21 mouse cellular contexts compared by ENCODE assay signal in the genomic region with DNA sequence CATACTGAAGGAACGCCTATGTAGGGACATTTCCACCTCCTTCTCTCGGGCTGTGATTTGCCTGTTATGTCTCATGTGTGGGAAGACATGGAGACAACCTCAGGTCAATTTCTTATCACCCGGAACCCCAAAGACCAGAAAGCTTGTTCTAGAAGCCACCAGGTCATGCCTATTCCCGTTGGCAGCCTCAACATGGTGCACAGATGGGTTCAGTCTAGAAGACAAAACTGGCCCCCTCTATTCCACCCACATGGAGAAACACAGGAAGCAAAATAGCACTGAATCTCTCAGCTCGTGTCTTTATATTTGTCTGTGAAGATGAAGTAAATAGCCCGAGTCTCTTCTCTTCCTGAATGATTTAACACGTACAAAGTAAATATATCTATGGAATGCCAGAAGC.
DNase-seq lines count a peak whose midpoint lies in the region; ATAC-seq lines count a peak whose summit lies in the region.
"Had no signal": no experiment of that assay in that cellular context is flagged by ENCODE, and none has a peak within 500 bp of the region (broad histone marks: within the 10 kb centered on the region; RNA-seq: fewer than 3 reads in every experiment).

No protein-coding gene starts in this region.

- no peaks in the 10 kb centered on the region for H3K9me3 ChIP-seq in midbrain, embryonic 11.5 days (ENCODE audit: control insufficient read depth, low read length)
- H3K9me3 ChIP-seq in midbrain, embryonic 10.5 days (replicated peaks), result no peaks in the 10 kb centered on the region
- H3K9me3 ChIP-seq in kidney, embryonic 14.5 days (ENCODE audit: control insufficient read depth, low read length), result no peaks in the 10 kb centered on the region
- H3K9me3 ChIP-seq: embryonic facial prominence, embryonic 13.5 days; forebrain, embryonic 12.5 days; hindbrain, embryonic 12.5 days had no signal

- DNase-seq in frontal cortex, adult 2 months (ENCODE audit: extremely low spot score in 1 of 2, low spot score in 1 of 2), result peak; percentile 37 to 65
- no peak for DNase-seq in frontal cortex, postnatal 10 days (ENCODE audit: low spot score in 2 of 2)
- peak; percentile 14 for DNase-seq in midbrain, embryonic 11.5 days (ENCODE audit: low spot score, missing footprints)
- no peak for DNase-seq in midbrain, embryonic 10.5 days (ENCODE audit: low spot score)
- peak; percentile 35 to 49 for DNase-seq in left cerebral cortex, postnatal 14 days (ENCODE audit: low spot score in 2 of 2)
- peak; percentile 56 for DNase-seq in right cerebral cortex, postnatal 25 days
- DNase-seq: adrenal gland, postnatal 14 days; cerebellum, adult 18-20 months; cerebellum, adult 9-11 months; cerebellum, postnatal 36 days; gastrocnemius, postnatal 36 days; heart, adult 11 months; heart, postnatal 10 days; heart, postnatal 4 days had no signal

- H3K27me3 ChIP-seq in midbrain, embryonic 11.5 days (ENCODE audit: control insufficient read depth, insufficient read depth, low read length), result no peaks in the 10 kb centered on the region
- H3K27me3 ChIP-seq in midbrain, embryonic 10.5 days (ENCODE audit: low read depth, poor library complexity, severe bottlenecking), result no peaks in the 10 kb centered on the region
- H3K27me3 ChIP-seq in kidney, embryonic 14.5 days (ENCODE audit: control insufficient read depth, insufficient read depth, low read length), result no peaks in the 10 kb centered on the region
- H3K27me3 ChIP-seq: embryonic facial prominence, embryonic 13.5 days; forebrain, embryonic 12.5 days; hindbrain, embryonic 12.5 days had no signal

- no peak overlapping the region for H3K27ac ChIP-seq in midbrain, embryonic 11.5 days (ENCODE audit: low read depth, low read length)
- H3K27ac ChIP-seq in midbrain, embryonic 10.5 days (replicated peaks), result no peak overlapping the region
- H3K27ac ChIP-seq in kidney, embryonic 14.5 days (ENCODE audit: low read depth, low read length), result no peak overlapping the region
- H3K27ac ChIP-seq: embryonic facial prominence, embryonic 13.5 days; forebrain, embryonic 12.5 days; hindbrain, embryonic 12.5 days had no signal

- intact Hi-C loops in left cerebral cortex, postnatal 14 days (cut with DNase I), result no loop called here

- no peak overlapping the region for H3K4me3 ChIP-seq in midbrain, embryonic 11.5 days (ENCODE audit: low read depth, low read length)
- H3K4me3 ChIP-seq in midbrain, embryonic 10.5 days, result no peak overlapping the region
- H3K4me3 ChIP-seq in kidney, embryonic 14.5 days (ENCODE audit: low read length), result no peak overlapping the region
- H3K4me3 ChIP-seq: embryonic facial prominence, embryonic 13.5 days; forebrain, embryonic 12.5 days; hindbrain, embryonic 12.5 days had no signal

- H3K4me2 ChIP-seq in midbrain, embryonic 11.5 days, result no peak overlapping the region
- H3K4me2 ChIP-seq in kidney, embryonic 14.5 days (replicated peaks; ENCODE audit: low read depth, low read length), result no peak overlapping the region
- H3K4me2 ChIP-seq: embryonic facial prominence, embryonic 13.5 days; forebrain, embryonic 12.5 days; hindbrain, embryonic 12.5 days had no signal

- no peak overlapping the region for H3K9ac ChIP-seq in midbrain, embryonic 11.5 days (ENCODE audit: low read length)
- no peak overlapping the region for H3K9ac ChIP-seq in kidney, embryonic 14.5 days (ENCODE audit: low read depth, low read length)
- H3K9ac ChIP-seq: embryonic facial prominence, embryonic 13.5 days; forebrain, embryonic 12.5 days; hindbrain, embryonic 12.5 days had no signal

- no peaks in the 10 kb centered on the region for H3K4me1 ChIP-seq in midbrain, embryonic 11.5 days (ENCODE audit: control insufficient read depth, insufficient read depth, low read length)
- H3K4me1 ChIP-seq in midbrain, embryonic 10.5 days, result no peaks in the 10 kb centered on the region
- no peaks in the 10 kb centered on the region for H3K4me1 ChIP-seq in kidney, embryonic 14.5 days (ENCODE audit: control insufficient read depth, insufficient read depth, low read length)
- H3K4me1 ChIP-seq: embryonic facial prominence, embryonic 13.5 days; hindbrain, embryonic 12.5 days had no signal

- 84% methylated on average over 7 of the region's 7 CpGs for WGBS in midbrain, embryonic 11.5 days
- WGBS in midbrain, embryonic 10.5 days, result 85% methylated on average over 7 of the region's 7 CpGs
- 58% methylated on average over 7 of the region's 7 CpGs for WGBS in kidney, embryonic 14.5 days

- no peak for ATAC-seq in midbrain, embryonic 11.5 days (ENCODE audit: low FRiP score)
- no peak for ATAC-seq in kidney, embryonic 14.5 days (ENCODE audit: low FRiP score, low TSS enrichment)
- ATAC-seq in megakaryocyte, adult 5-6 weeks (ENCODE audit: poor library complexity, severe bottlenecking), result no peak
- ATAC-seq: forebrain, embryonic 16.5 days; hindbrain, embryonic 16.5 days had no signal

- no peaks in the 10 kb centered on the region for H3K36me3 ChIP-seq in midbrain, embryonic 11.5 days (ENCODE audit: control insufficient read depth, insufficient read depth, low read length)
- no peaks in the 10 kb centered on the region for H3K36me3 ChIP-seq in midbrain, embryonic 10.5 days
- H3K36me3 ChIP-seq in kidney, embryonic 14.5 days (ENCODE audit: control insufficient read depth, insufficient read depth, low read length), result no peaks in the 10 kb centered on the region
- H3K36me3 ChIP-seq: embryonic facial prominence, embryonic 13.5 days; forebrain, embryonic 12.5 days; hindbrain, embryonic 12.5 days had no signal

Comparison
In these comparisons a context has a peak if more than half of its experiments do, and no peak if none do; other contexts are left out.
1. DNase-seq: peak in frontal cortex, adult 2 months (2 of 2), midbrain, embryonic 11.5 days (single experiment), left cerebral cortex, postnatal 14 days (2 of 2) and right cerebral cortex, postnatal 25 days (single experiment); none in frontal cortex, postnatal 10 days (0 of 2) and midbrain, embryonic 10.5 days (single experiment).